In the genomic region with DNA sequence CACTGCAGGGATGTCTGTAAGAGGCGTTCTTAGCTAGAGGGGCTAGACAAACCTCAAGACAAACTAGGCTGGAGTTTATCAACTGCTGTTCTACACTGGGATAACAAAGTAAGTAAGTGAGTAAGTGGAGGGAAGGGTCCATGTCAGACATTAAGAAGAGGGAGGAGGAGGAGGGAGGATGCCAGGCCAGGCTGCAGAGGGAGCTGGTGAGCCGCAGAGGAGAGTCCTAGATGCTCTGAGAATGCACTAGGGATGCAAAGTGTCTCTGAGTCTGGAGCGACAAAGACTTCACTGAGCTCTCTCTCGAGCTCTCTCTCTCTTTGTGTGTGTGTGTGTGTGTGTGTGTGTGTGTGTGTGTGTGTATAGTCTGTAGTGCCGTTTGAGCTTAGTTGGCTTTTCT, we compare ENCODE assay signal across 11 mouse cellular contexts. TPM values are rescaled to one million over a fixed set of nuclear protein-coding genes. Genes with fewer than 3 reads are reported as not detected.
DNase-seq lines count a peak whose midpoint lies in the region; ATAC-seq and TF ChIP-seq lines count a peak whose summit lies in the region.
"Had no signal": no experiment of that assay in that cellular context is flagged by ENCODE, and none has a peak within 500 bp of the region (broad histone marks: within the 10 kb centered on the region; RNA-seq: fewer than 3 reads in every experiment).

No protein-coding gene starts in this region.

- no peaks in the 10 kb centered on the region for H3K36me3 ChIP-seq in forebrain, postnatal 0 days (ENCODE audit: insufficient read depth)
- H3K36me3 ChIP-seq in forebrain, embryonic 11.5 days (ENCODE audit: control insufficient read depth, insufficient read depth, low read length) = no peaks in the 10 kb centered on the region
- H3K36me3 ChIP-seq in liver, embryonic 12.5 days = no peaks in the 10 kb centered on the region
- H3K36me3 ChIP-seq: G1E; neural tube, embryonic 13.5 days had no signal

- peak; percentile 21 for DNase-seq in forebrain, postnatal 0 days
- no peak for DNase-seq in forebrain, embryonic 11.5 days (ENCODE audit: low spot score)
- peak; percentile 51 for DNase-seq in liver
- peak; percentile 58 for DNase-seq in ZHBTc4 (ENCODE audit: low read depth, low spot score)
- peak; percentile 57 for DNase-seq in retina, embryonic 14.5 days (ENCODE audit: low spot score)
- no peak for DNase-seq in cerebellum, postnatal 36 days
- no peak for DNase-seq in cerebellum, adult 9-10 months

- no peak overlapping the region for H3K9ac ChIP-seq in forebrain, postnatal 0 days
- no peak overlapping the region for H3K9ac ChIP-seq in forebrain, embryonic 11.5 days (ENCODE audit: low read length)
- no peak overlapping the region for H3K9ac ChIP-seq in liver, embryonic 12.5 days
- H3K9ac ChIP-seq: neural tube, embryonic 13.5 days had no signal

- no peak overlapping the region for H3K4me3 ChIP-seq in forebrain, postnatal 0 days (ENCODE audit: low read depth, low read length)
- no peak overlapping the region for H3K4me3 ChIP-seq in forebrain, embryonic 11.5 days (ENCODE audit: low read depth, low read length)
- H3K4me3 ChIP-seq in liver, embryonic 12.5 days = no peak overlapping the region
- H3K4me3 ChIP-seq: erythroblast, embryonic 14.5 days; neural tube, embryonic 13.5 days had no signal

- no peaks in the 10 kb centered on the region for H3K9me3 ChIP-seq in forebrain, postnatal 0 days (ENCODE audit: low read length)
- H3K9me3 ChIP-seq in forebrain, embryonic 11.5 days (ENCODE audit: control insufficient read depth, low read length) = no peaks in the 10 kb centered on the region
- no peaks in the 10 kb centered on the region for H3K9me3 ChIP-seq in liver, embryonic 12.5 days (replicated peaks)
- H3K9me3 ChIP-seq: G1E; neural tube, embryonic 13.5 days had no signal

- H3K4me1 ChIP-seq in forebrain, postnatal 0 days (ENCODE audit: insufficient read depth) = no peaks in the 10 kb centered on the region
- H3K4me1 ChIP-seq in forebrain, embryonic 11.5 days (replicated peaks; ENCODE audit: control insufficient read depth, insufficient read depth, low read length) = peaks cover 2% of the 10 kb centered on the region; the same call in 1 of the 2 replicates
- H3K4me1 ChIP-seq in liver, embryonic 12.5 days = peaks cover 10% of the 10 kb centered on the region

- 8% methylated on average over 5 of the region's 5 CpGs for WGBS in forebrain, postnatal 0 days
- 9% methylated on average over 5 of the region's 5 CpGs for WGBS in forebrain, embryonic 11.5 days
- WGBS in liver, embryonic 12.5 days (ENCODE audit: insufficient replicate concordance) = 19% methylated on average over 5 of the region's 5 CpGs

- H3K4me2 ChIP-seq in forebrain, postnatal 0 days (ENCODE audit: low read depth) = no peak overlapping the region
- no peak overlapping the region for H3K4me2 ChIP-seq in forebrain, embryonic 11.5 days (ENCODE audit: low read depth, low read length, severe bottlenecking)
- H3K4me2 ChIP-seq in liver, embryonic 12.5 days = no peak overlapping the region
- H3K4me2 ChIP-seq: neural tube, embryonic 13.5 days had no signal

- peak; percentile 53; the same call in 1 of the 2 replicates for ATAC-seq in forebrain, postnatal 0 days
- ATAC-seq in forebrain, embryonic 11.5 days (replicated peaks; ENCODE audit: low FRiP score) = no peak
- ATAC-seq in liver, embryonic 12.5 days = no peak

- no peaks in the 10 kb centered on the region for H3K27me3 ChIP-seq in forebrain, postnatal 0 days (ENCODE audit: insufficient read depth, low read length)
- no peaks in the 10 kb centered on the region for H3K27me3 ChIP-seq in forebrain, embryonic 11.5 days (ENCODE audit: control insufficient read depth, insufficient read depth, low read length)
- peaks cover 20% of the 10 kb centered on the region for H3K27me3 ChIP-seq in liver, embryonic 12.5 days (replicated peaks)
- H3K27me3 ChIP-seq: neural tube, embryonic 13.5 days had no signal

- H3K27ac ChIP-seq in forebrain, postnatal 0 days (ENCODE audit: low read depth, low read length) = no peak overlapping the region
- no peak overlapping the region for H3K27ac ChIP-seq in forebrain, embryonic 11.5 days (ENCODE audit: low read depth, low read length)
- no peak overlapping the region for H3K27ac ChIP-seq in liver, embryonic 12.5 days
- H3K27ac ChIP-seq: neural tube, embryonic 13.5 days had no signal

- TF ChIP-seq CTCF in forebrain, postnatal 0 days (IDR thresholded peaks at IDR 0.05; ENCODE audit: low read depth) = peak; percentile 62

RNA-seq across cellular contexts. Expression of a gene that starts 9.7 kb away (rescaled TPM):
- total RNA-seq in forebrain, postnatal 0 days (2014; rRNA removed) = 1.3 and 1.4 TPM in 2 replicates
- 3.3 and 4.4 TPM in 2 replicates for polyA plus RNA-seq in forebrain, postnatal 0 days (2015; fragmentation: Nextera tagmentation; extraction: Ambion mirVana)
- 25.1 and 27.8 TPM in 2 replicates for polyA plus RNA-seq in forebrain, embryonic 11.5 days (2014; fragmentation: Nextera tagmentation; extraction: Ambion mirVana)
- polyA plus RNA-seq in liver, embryonic 12.5 days (2016; fragmentation: Nextera tagmentation; extraction: Ambion mirVana) = 4.9 and 5.0 TPM in 2 replicates
- total RNA-seq: G1E had no signal
- polyA plus RNA-seq: erythroblast, embryonic 14.5 days; G1E had no signal

RNA-seq across cellular contexts. Expression of a gene that starts 35.6 kb away (rescaled TPM):
- 26.9 and 28.9 TPM in 2 replicates for total RNA-seq in forebrain, postnatal 0 days (2014; rRNA removed)
- 31.8 and 36.6 TPM in 2 replicates for polyA plus RNA-seq in forebrain, postnatal 0 days (2015; fragmentation: Nextera tagmentation; extraction: Ambion mirVana)
- 23.0 and 24.1 TPM in 2 replicates for polyA plus RNA-seq in forebrain, embryonic 11.5 days (2014; fragmentation: Nextera tagmentation; extraction: Ambion mirVana)
- 11.0 TPM in 2 replicates for polyA plus RNA-seq in liver, embryonic 12.5 days (2016; fragmentation: Nextera tagmentation; extraction: Ambion mirVana)

RNA-seq across cellular contexts. Expression of a gene that starts 35.8 kb away (rescaled TPM):
- 66.1 and 79.5 TPM in 2 replicates for total RNA-seq in forebrain, postnatal 0 days (2014; rRNA removed)
- 84.5 and 88.6 TPM in 2 replicates for polyA plus RNA-seq in forebrain, postnatal 0 days (2015; fragmentation: Nextera tagmentation; extraction: Ambion mirVana)
- polyA plus RNA-seq in forebrain, embryonic 11.5 days (2014; fragmentation: Nextera tagmentation; extraction: Ambion mirVana) = 133 and 145 TPM in 2 replicates
- polyA plus RNA-seq in liver, embryonic 12.5 days (2016; fragmentation: Nextera tagmentation; extraction: Ambion mirVana) = 37.6 and 37.9 TPM in 2 replicates

Comparison
In these comparisons a context has a peak if more than half of its experiments do, and no peak if none do; other contexts are left out.
1. DNase-seq: peak in forebrain, postnatal 0 days (single experiment), liver (single experiment), ZHBTc4 (single experiment) and retina, embryonic 14.5 days (single experiment); none in forebrain, embryonic 11.5 days (single experiment), cerebellum, postnatal 36 days (0 of 2) and cerebellum, adult 9-10 months (single experiment).